Mouse (Mus musculus): ENCODE measurements around the gene Tpm3. TPM values are rescaled to one million over a fixed set of nuclear protein-coding genes. Genes with fewer than 3 reads are reported as not detected.
"Not testable (repeated sequence)": the region's sequence is repeated elsewhere in the genome, so short reads cannot be mapped to it uniquely, and the experiment has no call there.

Gene Tpm3
- total RNA-seq, 4 experiments from 2014 or later = 153 to 181 (median 166) TPM

- peak in 1 of 2 experiments; percentile 69 for DNase-seq (ENCODE audit: low spot score in 2 of 2)
These were observed 11.4 kb downstream of the Tpm3 start for GRCm38 (mm10) chr3:90083698-90084324.

GRCm38 (mm10) chr3:90084790-90085189 lies 12.3 kb downstream of the Tpm3 start:
- no peak for DNase-seq (ENCODE audit: low spot score in 2 of 2)

- no peak for DNase-seq (ENCODE audit: low spot score in 2 of 2)
These were observed 12.8 kb downstream of the Tpm3 start for GRCm38 (mm10) chr3:90085281-90085680.

GRCm38 (mm10) chr3:90086068-90086467 lies 13.6 kb downstream of the Tpm3 start:
- DNase-seq (ENCODE audit: low spot score in 2 of 2) = no peak

GRCm38 (mm10) chr3:90088617-90089016 lies 16.2 kb downstream of the Tpm3 start:
- no peak for DNase-seq (ENCODE audit: low spot score in 2 of 2)

GRCm38 (mm10) chr3:90090892-90091291 lies 18.4 kb downstream of the Tpm3 start:
- DNase-seq (ENCODE audit: low spot score in 2 of 2) = no peak

GRCm38 (mm10) chr3:90094453-90094852 lies 22.0 kb downstream of the Tpm3 start:
- no peak for DNase-seq (ENCODE audit: low spot score in 2 of 2)

GRCm38 (mm10) chr3:90097928-90098327 lies 25.5 kb downstream of the Tpm3 start:
- no peak for DNase-seq (ENCODE audit: low spot score in 2 of 2)

GRCm38 (mm10) chr3:90101010-90101409 lies 28.6 kb downstream of the Tpm3 start:
- DNase-seq (ENCODE audit: low spot score in 2 of 2) = no peak

GRCm38 (mm10) chr3:90101673-90102072 lies 29.2 kb downstream of the Tpm3 start:
- no peak for DNase-seq (ENCODE audit: low spot score in 2 of 2)

- DNase-seq (ENCODE audit: low spot score in 2 of 2) = no peak
These were observed 29.8 kb downstream of the Tpm3 start for GRCm38 (mm10) chr3:90102239-90102638.

- DNase-seq (ENCODE audit: low spot score in 2 of 2) = no peak
These were observed 30.7 kb downstream of the Tpm3 start for GRCm38 (mm10) chr3:90103176-90103575.

GRCm38 (mm10) chr3:90103938-90104337 lies 31.5 kb downstream of the Tpm3 start, which contains the start of gene Nup210l:
TSS of gene Nup210l (plus strand) at chr3:90104132.
- no peak for DNase-seq (ENCODE audit: low spot score in 2 of 2)

- no peak for DNase-seq (ENCODE audit: low spot score in 2 of 2)
These were observed 39.3 kb downstream of the Tpm3 start for GRCm38 (mm10) chr3:90111706-90112105.

GRCm38 (mm10) chr3:90114342-90114741 lies 41.9 kb downstream of the Tpm3 start:
- no peak for DNase-seq (ENCODE audit: low spot score in 2 of 2)

- DNase-seq (ENCODE audit: low spot score in 2 of 2) = no peak
These were observed 43.1 kb downstream of the Tpm3 start for GRCm38 (mm10) chr3:90115526-90115925.

- peak in 1 of 2 experiments; percentile 80 for DNase-seq (ENCODE audit: low spot score in 2 of 2)
These were observed 45.8 kb downstream of the Tpm3 start for GRCm38 (mm10) chr3:90118132-90118790.

GRCm38 (mm10) chr3:90122036-90122435 lies 49.6 kb downstream of the Tpm3 start:
- DNase-seq (ENCODE audit: low spot score in 2 of 2) = not testable (repeated sequence)

- no peak for DNase-seq (ENCODE audit: low spot score in 2 of 2)
These were observed 53.3 kb downstream of the Tpm3 start for GRCm38 (mm10) chr3:90125710-90126109.

GRCm38 (mm10) chr3:90127881-90128280 lies 55.4 kb downstream of the Tpm3 start:
- peak in 1 of 2 experiments; percentile 28 for DNase-seq (ENCODE audit: low spot score in 2 of 2)

GRCm38 (mm10) chr3:90132745-90133144 lies 60.3 kb downstream of the Tpm3 start:
- DNase-seq (ENCODE audit: low spot score in 2 of 2) = no peak

- DNase-seq (ENCODE audit: low spot score in 2 of 2) = no peak
These were observed 60.9 kb downstream of the Tpm3 start for GRCm38 (mm10) chr3:90133331-90133730.

GRCm38 (mm10) chr3:90134483-90134882 lies 62.0 kb downstream of the Tpm3 start:
- DNase-seq (ENCODE audit: low spot score in 2 of 2) = no peak
